Mouse (Mus musculus) ES-Bruce4 (cell line): Measurements from ENCODE around the gene BC051019.

ENCODE experiments used
- EP300 ChIP-seq: IDR thresholded peaks from 2 replicates; pipeline ENCODE4 v1.6.1; 2011; ENCODE audit warnings: low read depth, low read length; ENCODE audit not compliant: insufficient read depth
- POLR2A ChIP-seq: IDR thresholded peaks from one replicate; pipeline ENCODE4 v1.8.1; 2011; ENCODE audit warnings: low read length; ENCODE audit not compliant: insufficient read depth

DNA sequence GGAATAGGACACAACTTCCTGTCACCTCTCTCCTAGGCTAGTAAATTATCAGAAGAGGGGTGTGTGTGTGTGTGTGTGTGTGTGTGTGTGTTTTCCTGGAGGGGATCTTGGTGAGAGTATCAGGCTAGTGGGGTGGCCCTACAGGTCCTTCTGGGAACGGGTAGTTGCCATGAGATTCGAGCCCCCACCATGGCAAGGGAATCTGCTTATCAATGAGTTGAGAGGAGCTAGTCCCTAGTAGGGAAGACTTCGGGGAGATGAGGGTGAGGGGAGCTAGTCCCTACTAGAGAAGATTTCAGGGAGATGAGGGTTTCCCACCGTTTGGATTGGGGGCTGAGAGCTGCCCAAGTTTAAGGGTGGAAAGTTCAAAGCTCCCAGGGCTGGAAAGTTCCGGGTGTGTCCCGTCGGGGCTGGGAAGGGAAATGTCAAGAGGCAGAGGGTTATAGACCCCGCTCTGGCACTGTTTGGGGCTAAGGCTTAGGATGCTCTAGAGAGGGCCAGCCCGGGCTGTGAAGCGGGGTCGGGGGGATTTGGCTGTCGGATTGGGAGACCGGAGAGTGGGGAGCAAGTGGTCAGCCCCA lies 27.9 kb upstream of the BC051019 start:
- TF ChIP-seq POLR2A (no peak), EP300 (no peak)
